Mouse (Mus musculus): Measurements from ENCODE around the gene Maml1.

GRCm38 (mm10) chr11:50230481-50231304, 61.4 kb downstream of the Maml1 start:
- TF ChIP-seq CTCF (IDR thresholded peaks at IDR 0.05; ENCODE audit: low read depth, low read length) (no peak), POLR2A (IDR thresholded peaks at IDR 0.05; ENCODE audit: insufficient read depth, low read length) (no peak), EP300 (IDR thresholded peaks at IDR 0.05; ENCODE audit: insufficient read depth, low read depth, low read length) (no peak)

All from ES-Bruce4 (cell line).